Mouse (Mus musculus): Measurements from ENCODE around the gene Keap1. TPM values are rescaled to one million over a fixed set of nuclear protein-coding genes. Genes with fewer than 3 reads are reported as not detected.

Keap1 gene
- 24.0 TPM for total RNA-seq (2023)

DNA sequence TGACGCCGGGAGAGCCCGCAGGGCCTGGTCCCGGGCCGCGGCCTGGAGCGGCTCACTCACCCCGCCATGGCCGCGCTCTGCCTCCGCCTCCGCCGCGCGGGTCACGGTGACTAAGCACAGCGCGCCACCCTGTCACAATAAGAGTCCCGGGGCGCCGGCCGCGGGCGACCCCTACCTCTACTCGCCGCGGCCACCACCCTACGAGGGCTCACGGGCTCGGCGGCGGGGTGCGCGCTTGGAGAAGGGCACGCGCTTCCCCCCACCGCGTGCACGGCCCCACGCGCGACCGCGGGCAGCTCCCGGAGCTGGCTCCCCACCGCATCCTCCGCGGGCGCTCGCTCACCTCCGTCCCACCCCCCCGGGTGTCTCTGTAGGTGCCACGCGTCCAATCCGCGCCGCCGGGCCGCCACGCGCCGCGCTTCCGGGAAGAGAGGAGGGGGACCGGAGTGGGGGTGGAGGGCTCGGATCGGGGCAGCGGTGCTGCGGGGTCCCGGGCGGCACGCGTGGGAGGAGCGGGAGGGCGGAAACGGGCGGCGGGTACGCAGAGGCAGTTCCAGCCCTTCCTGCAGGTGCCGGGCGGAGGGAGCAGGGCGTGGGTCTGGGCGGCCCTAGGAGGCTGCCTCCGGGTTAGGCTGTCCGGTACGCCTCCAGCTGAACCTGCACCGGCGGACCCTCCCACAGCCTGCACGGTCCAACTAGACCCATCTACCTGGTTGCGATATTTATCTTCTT is at the start of gene Keap1:
TSS of gene Keap1 (minus strand) at position 629 of the 732 bp plus-strand sequence.

DNA sequence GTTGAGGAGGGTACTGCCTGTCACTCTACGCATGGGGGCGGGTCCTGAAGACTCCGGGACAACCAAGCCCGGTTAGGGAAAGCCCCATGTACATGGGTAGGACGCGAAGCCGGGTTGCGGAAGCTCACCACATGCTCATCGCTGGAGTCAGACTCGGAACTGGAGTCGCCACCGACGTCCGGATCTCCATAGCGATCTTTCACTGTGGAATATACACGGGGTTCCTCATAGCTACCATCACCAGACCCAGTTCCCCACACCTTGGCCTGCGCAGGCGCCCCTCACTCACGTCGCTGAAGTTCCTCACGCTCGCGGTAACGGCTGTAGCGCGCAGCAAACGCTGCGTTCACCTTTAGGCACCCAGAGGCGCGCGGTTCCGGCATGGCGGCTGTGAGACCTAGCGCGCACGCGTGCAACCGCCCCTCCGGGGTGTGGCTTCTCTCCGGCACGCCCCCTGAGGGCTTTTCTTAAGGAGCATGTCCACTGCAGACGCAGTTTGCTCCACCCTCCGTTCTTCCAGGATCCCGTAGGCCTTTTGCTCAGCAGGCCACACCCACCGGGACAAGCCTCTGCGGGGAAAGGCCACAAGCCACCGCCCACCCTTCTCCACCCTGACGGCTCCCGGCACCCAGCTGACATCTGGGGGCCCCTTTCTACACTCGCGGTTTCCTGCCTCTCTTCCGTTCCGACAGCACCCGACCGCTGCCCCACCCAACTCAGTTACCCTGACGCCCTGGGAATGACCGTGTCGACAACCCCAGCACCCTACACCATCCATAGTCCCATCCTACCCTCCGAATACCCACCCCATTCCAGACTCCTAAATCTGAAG is 48.6 kb upstream of the Keap1 start, which contains the start of gene Kri1:
TSS of gene Kri1 (minus strand) at position 399 of the 832 bp plus-strand sequence.

DNA sequence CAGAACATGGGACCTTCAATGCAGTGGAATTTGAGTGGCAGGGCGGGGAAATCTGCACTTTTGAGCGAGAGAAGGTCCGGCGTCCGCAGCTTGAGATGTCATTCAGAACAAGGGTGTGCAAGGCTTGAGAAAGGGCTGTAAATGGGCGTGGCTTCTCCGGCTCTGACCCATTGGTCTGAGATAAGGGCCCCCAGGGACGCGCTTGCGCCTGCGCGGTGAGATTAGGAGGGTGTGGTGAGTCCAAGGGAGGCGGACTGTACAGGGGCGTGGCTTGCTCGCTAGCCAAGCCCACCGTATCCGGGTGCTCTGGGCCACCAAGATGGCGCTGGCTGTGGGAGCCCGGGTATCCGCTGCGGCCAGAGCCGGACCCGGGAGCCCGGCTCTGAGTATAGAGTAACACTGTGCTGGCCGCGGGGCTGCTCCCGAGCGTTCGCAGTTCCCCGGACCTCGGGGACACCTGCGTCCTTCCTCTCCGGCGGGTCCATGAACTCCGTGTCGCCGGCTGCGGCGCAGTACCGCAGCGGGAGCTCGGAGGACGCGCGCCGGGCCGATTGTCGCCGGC is 25.9 kb upstream of the Keap1 start, which contains the start of gene Atg4d:
TSS of gene Atg4d (plus strand) at position 294 of the 562 bp plus-strand sequence.

GRCm38 (mm10) chr9:21248326-21248725 is 9.2 kb upstream of the Keap1 start, which contains the start of gene S1pr5:
S1pr5 (minus strand) TSS chr9:21248443.

Other genes with a start within 250 kb of the Keap1 start
- 41.2 TPM for gene Mrpl4, start 236.6 kb downstream of the Keap1 start, total RNA-seq (2023)
- gene Icam1, start 223.4 kb downstream of the Keap1 start, total RNA-seq (2023): 18.7 TPM
- gene Icam4, start 210.0 kb downstream of the Keap1 start, total RNA-seq (2023): 0.97 TPM
- gene Icam5, start 207.3 kb downstream of the Keap1 start, total RNA-seq (2023): 0.23 TPM
- not detected for gene Zglp1, start 172.3 kb downstream of the Keap1 start, total RNA-seq (2023)
- gene Gm49373, start 166.3 kb downstream of the Keap1 start, total RNA-seq (2023): 1.5 TPM
- gene Fdx1l, start 165.7 kb downstream of the Keap1 start, total RNA-seq (2023): 26.2 TPM
- 13.0 TPM for gene Gm38431, start 147.4 kb downstream of the Keap1 start, total RNA-seq (2023)
- 116 TPM for gene Raver1, start 147.4 kb downstream of the Keap1 start, total RNA-seq (2023)
- 50.5 TPM for gene Tyk2, start 108.1 kb downstream of the Keap1 start, total RNA-seq (2023)
- gene Cdc37, start 89.4 kb downstream of the Keap1 start, total RNA-seq (2023): 138 TPM
- gene Pde4a, start 73.6 kb downstream of the Keap1 start, total RNA-seq (2023): 1.6 TPM
- gene S1pr5, start 9.1 kb upstream of the Keap1 start, total RNA-seq (2023): 0.29 TPM
- gene Atg4d, start 25.9 kb upstream of the Keap1 start, total RNA-seq (2023): 52.4 TPM
- gene Kri1, start 48.6 kb upstream of the Keap1 start, total RNA-seq (2023): 136 TPM
- gene Cdkn2d, start 52.0 kb upstream of the Keap1 start, total RNA-seq (2023): 40.4 TPM
- 5.3 TPM for gene Ap1m2, start 73.0 kb upstream of the Keap1 start, total RNA-seq (2023)
- 330 TPM for gene Slc44a2, start 81.3 kb upstream of the Keap1 start, total RNA-seq (2023)
- 138 TPM for gene Ilf3, start 128.5 kb upstream of the Keap1 start, total RNA-seq (2023)
- 65.5 TPM for gene Qtrt1, start 172.5 kb upstream of the Keap1 start, total RNA-seq (2023)
- 360 TPM for gene Dnm2, start 185.5 kb upstream of the Keap1 start, total RNA-seq (2023)

Data from CD4-positive naive resting alpha-beta T cell, adult 76 days (primary cell).